Mouse (Mus musculus): Measurements from ENCODE around the gene Lhx4.

The Lhx4 gene

DNA sequence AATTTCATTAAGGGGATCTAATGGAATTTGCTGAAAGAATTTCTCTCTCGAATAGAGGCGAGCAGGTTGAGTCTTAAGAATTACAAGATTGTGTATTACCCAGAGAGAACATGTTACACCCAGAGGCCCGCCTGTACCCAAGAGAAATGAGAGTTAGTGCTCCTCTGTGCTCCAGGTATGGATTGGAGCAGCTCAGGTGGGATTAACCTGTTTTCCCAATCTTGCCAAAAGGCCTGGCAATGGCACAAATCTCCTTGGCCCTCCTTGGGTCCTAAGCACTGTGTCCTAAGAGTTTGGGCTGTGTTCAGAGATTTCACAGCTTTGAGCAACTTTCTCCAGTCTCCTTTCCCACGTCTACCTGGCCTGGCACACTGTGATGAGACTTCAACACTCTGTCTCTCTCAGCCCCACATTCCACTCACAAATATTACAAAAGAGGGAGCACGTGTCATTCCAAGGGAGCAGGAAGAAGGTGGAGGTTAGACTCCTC is 48.2 kb downstream of the Lhx4 start:
- in situ Hi-C loops (cut with MboI) = no loop called here

DNA sequence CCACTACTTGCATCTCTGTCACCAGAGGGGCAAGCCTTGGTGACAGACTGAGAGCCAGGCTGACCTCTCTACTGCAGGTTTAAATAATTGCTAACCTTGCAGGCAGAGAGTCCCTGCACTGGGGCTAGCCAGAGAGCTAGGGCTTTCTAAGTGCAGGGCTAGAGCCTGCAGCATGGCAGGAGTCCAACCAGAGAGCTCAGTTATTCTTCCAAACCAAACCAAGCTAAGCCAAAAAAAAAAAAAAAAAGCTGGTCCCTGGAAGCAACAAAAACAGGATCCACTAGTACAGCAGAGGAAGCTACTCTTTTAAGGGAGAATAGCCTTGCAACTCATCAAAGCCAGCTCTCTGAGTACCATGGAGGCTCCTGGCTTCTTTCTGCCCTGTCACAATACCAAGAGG is 50.6 kb downstream of the Lhx4 start:
- in situ Hi-C loops (cut with MboI) = no loop called here

DNA sequence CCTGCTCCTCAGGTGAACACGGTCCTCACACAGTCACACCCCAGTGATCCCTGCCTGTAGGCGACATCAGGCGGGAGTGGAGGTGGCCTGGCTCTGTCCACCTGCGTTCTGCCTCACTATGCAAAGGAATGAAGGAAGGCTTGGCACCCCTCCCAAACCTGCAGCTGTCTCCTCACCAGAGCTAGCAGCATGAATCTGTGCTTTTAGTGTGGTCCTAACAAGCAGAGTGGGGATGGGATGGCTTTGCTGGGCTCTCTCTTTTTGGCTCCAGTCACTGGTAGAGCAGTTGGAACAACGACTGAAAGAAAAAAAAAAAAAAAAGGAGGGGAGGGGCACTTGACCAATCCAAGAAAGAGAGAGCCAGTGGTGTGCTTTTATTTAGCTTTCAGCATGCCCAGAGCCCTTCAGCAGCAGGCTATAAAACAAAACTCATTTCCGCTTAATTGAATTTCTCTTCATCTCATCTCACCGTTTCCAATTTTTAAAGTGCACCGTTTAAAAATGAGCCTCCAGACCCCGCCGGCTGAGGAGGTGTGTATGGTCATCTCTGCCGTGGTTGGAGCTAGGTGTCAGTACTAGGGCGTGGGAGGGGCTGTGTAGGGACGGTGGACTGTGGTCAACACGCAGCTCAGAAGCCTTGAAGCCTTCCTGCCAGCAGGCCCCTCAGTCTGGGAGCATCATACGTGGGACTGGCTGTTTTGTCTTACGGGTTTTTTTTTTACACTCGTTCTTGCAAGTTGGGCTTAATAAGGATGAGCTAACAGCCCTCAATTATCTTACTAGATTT is 52.9 kb downstream of the Lhx4 start:
- in situ Hi-C loops (cut with MboI) = no loop called here

DNA sequence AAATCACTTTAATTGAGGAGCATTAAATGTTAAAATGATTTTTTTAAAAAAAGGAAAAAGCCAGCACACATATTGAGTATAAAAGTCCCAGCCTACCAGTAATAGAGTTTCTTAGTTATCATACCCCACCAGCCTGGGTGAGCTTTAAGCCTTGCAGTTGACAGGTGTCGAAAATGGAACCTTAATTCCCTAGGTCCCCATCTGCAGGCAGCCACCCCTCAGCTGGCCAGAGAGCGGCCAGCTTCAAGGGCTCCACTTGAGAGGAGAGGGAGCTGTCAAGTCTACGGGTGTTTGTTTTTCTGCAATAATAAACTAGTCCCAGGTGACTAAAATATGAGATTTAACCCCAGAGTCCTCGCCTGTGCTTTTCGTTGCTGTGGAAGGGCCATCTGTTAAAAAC is 58.0 kb downstream of the Lhx4 start:
- in situ Hi-C loops (cut with MboI) = no loop called here

DNA sequence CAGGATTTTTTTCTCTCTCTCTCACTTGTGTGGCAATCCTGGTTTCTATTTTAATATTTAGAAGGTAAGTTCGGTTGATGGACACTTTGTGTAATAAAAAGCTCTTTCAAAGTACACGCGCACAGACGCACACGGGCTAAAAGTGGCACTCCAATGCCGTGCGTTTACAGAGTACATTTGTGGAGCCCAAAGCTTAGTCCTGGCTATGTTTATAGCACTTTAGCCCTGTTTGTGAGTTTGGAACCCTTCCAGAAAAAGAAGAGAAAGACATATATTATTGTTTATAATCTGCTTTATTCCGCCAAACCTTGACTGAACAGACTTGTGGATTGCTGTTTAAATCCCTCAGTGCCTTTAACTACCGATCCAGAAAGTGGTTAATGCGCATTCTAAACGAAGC is 58.5 kb downstream of the Lhx4 start:
- in situ Hi-C loops (cut with MboI) = no loop called here

DNA sequence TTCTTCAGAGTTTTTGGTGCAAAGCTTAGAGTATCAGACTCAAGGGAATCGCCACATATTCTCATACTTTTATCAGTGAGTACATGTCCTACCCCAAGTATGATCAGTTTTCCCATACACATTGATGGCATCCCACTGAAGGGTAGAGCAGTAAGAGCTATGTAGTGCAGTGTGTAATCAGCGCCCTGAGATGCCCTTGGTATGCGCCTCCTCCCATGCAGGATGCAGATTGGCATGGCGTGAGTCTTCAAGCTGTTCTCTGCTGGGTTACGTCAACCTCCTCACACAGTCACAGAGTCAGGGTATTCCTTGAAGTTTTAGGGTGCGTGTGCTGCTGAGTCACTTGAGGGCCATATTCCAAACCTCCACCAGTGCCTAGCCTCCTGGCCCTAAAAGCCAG is 59.3 kb downstream of the Lhx4 start:
- in situ Hi-C loops (cut with MboI) = no loop called here

DNA sequence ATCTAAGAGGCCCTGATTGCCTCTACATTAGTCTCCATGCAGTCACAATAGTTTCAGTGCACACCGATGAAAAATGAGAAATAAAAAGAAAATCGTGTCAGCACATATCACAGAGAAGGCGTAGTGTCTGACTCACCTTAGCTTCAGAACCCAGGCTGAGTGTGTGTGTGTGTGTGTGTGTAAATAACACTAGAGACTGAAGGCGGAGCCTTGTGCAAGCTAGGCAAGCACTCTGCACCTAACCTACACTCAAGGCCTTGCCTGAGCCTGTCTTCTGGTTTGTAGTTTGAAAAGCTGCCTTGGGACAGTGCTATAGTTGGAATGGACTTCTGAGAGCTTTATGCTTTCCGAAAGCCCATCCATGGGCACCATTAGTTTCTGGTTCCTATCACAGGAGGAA is 61.9 kb downstream of the Lhx4 start:
- in situ Hi-C loops (cut with MboI) = no loop called here

DNA sequence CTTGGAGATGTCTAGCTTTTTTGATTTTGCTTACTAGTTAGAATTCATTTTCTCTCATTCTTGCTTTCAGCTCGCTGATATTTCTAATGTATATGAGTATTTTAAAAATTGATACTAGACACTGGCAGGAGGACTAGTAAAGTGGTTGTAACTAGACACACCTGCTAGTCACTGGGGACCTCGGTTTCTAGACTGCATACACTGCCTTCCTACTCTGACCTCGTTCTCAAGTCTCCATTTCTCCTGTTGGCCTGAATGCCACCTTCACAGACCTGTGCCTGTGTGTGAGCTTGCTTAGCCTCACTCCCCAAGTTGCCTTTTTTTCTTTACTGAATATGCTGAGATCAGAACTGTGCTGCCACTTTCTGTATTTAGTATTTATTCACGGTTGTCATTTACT is 62.3 kb downstream of the Lhx4 start:
- in situ Hi-C loops (cut with MboI) = no loop called here

DNA sequence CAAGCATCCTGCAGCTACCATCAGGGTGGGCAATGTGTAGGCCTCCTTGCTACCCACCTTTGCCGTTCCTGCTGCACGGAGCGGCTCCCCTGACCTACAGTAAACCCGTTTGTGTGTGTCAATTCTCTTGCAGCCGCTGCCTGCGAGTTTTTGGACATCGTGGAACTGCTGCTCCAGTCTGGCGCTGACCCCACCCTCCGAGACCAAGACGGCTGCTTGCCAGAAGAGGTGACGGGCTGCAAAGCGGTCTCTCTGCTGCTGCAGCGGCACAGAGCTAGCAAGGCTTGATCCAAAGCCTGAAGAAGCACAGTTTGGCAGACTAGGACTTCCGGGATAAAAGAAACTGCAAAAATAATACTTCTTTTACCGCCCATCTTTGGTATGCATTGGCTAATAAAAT is 64.7 kb downstream of the Lhx4 start:
- in situ Hi-C loops (cut with MboI) = no loop called here

DNA sequence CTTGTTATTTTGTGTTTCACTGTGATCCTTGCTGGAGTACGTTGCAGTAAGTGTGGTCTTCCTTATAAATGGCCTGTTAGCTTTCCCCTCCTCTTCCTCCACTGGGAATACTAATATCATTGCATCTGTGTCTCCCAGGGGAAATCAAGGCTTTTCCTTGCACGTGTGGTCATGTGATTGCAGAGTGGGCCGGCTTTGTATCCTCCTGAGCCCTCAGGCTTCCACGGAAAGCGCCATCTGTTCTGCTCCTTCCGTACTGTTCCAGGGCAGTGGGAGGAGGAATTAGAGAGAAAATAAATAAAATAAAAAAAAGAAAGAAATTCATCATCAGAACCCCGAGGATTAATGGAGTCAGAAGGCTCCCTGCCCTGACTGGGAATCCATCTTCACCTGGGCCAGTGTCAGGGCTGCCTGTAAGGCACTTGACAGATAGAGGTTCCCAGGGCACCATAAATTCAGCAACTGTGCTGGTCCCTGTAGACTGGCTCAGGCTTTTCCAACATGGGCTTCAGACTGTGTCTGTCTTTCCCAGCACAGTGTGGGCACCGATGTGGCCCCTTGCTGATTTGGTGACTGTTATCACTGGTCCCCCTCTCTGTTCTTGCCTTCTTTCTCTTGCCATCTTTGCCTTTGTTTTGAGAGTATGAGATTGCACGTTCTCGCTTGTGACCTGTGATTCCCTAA is 70.2 kb downstream of the Lhx4 start:
- in situ Hi-C loops (cut with MboI) = no loop called here

DNA sequence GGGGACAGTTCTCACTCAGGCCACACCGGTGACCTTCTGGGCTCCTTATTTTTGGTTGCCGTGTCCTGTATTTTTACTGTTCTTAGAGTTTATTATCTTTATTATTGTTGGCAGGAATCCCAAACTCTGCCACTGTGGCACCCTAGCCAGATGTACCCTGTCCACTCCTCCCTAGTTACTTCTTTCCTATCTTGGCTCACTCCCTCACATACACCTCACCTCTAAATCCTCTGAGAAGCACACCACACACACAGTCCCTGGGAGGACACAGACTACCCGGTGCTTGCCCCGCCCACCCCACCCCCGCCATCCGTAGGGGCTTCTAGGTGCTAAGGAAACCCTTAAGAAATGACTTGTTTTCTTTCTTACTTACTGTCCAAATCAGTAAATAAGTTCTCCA is 75.9 kb downstream of the Lhx4 start:
- in situ Hi-C loops (cut with MboI) = no loop called here

DNA sequence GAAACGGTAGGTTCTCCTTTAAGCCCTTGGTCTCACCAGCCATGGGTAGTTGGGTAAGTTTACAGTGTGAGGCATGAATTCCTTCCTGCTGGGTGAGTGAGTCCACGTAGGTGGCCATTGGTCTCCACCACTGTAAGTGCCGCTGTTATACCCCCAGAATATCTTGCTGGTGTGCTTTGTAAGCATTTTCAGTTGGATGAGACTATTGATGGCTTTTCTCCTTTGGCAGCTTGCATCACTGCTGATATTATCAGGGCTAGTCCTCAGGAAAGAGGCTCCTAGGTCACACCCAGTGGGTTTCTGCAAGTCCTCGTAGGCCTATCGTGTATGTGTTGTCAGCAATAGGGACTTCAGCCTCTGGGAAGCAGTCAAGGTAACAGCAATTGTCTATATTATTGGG is 87.5 kb downstream of the Lhx4 start:
- in situ Hi-C loops (cut with MboI) = no loop called here

DNA sequence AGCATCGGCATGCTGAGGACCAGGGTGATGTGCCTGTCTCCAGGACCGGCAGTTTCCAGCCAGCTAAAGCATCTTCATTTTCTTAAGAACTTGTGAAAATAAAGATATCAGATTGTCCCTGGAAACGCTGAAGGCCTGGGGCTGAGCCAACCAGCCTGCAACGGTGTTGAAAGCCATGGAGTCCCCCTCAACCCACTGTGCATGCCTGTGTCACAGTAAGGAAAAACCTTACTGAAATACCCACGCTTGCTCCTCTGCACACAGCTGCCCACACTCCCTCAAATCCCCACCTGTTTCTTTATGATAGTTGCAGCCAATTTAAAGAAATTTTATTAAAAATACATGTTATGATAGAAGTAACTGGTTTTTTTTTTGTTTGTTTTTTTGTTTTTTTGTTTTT is 95.2 kb downstream of the Lhx4 start:
- in situ Hi-C loops (cut with MboI) = no loop called here

DNA sequence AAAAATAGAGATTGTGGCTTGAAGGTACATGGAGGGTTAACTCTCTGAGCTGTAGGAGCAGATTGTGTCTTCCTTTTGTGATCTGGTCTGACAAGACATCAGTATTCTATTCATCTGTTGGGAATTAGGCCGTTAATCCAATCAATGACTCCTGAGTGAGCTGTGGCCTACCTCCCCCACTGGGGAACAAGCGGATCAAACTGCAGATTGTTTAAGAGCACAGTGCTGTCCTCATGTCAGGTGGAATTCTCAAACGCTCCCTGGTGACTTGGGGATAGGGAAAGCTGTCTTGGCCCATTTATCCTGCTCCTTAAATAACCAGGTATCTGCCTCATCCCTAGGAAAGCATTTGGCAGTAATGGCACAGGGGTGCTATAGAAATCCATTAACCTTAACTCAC is 96.5 kb downstream of the Lhx4 start:
- in situ Hi-C loops (cut with MboI) = no loop called here

DNA sequence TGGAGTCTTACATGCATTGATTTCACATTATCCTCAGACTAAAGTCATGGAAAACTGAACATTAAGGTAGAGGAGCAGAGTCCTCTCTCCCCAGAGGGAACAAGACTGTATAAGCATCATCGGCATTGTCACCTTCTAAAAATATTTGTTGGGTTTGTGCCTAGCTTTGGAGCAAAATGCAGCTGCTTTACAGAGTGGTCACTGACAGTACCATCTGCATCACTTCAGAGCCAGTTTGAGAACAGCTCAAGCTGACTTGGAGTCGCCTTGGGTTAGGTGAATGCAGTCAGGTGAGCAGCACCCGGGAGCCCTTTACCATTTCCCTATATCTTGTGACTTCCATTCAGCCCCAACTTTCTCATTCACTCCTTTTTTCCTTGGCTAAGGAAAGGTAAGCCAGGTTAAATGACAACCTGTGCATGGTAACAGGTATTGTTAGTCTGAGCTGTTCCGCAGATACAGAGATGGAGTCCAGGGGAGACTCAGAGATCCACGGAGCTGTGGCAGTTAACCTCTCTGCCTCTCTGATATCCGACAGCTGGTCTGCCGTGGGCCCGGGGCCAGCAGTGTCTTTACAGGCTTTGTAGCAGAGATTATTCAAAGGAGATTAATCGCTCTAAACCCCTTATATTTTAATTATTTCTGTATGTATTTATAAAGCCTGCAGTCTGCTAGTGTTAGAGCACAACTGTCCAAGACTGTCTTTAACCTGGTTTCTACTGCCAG is 101.2 kb downstream of the Lhx4 start:
- in situ Hi-C loops (cut with MboI) = no loop called here

Data from mature B cell (primary cell).